Mouse (Mus musculus) lung, embryonic 14.5 days (tissue): ENCODE data around the gene Cep44. TPM values are rescaled to one million over a fixed set of nuclear protein-coding genes. Genes with fewer than 3 reads are reported as not detected.

Source experiments
- ATAC-seq: fragments of 200-750 bp; cut with Nextera tagmentation; 2 replicates; pipeline ENCODE4 v1.8.0; 2017; ENCODE audit warnings: mild to moderate bottlenecking, moderate TSS enrichment, moderate library complexity; ENCODE audit not compliant: insufficient read depth
- DNase-seq: peaks from one replicate; pipeline ENCODE4 v3.0.0-alpha.2; 2015
- H3K27ac ChIP-seq: fragments of 300-500 bp; sonication (generic); 2 replicates; pipeline ENCODE4 v1.5.1; 2014; ENCODE audit warnings: low read depth, mild to moderate bottlenecking, moderate library complexity
- H3K27me3 ChIP-seq: fragments of 300-500 bp; sonication (generic); 2 replicates; pipeline ENCODE4 v1.6.1; 2014; ENCODE audit warnings: low read length, control low read depth; ENCODE audit not compliant: insufficient read depth
- H3K36me3 ChIP-seq: fragments of 300-500 bp; sonication (generic); 2 replicates; pipeline ENCODE4 v1.6.1; 2014; ENCODE audit warnings: control low read depth; ENCODE audit not compliant: insufficient read depth
- H3K4me1 ChIP-seq: fragments of 300-500 bp; sonication (generic); 2 replicates; pipeline ENCODE4 v1.6.1; 2014; ENCODE audit warnings: antibody characterized with exemption, control low read depth; ENCODE audit not compliant: insufficient read depth
- H3K4me2 ChIP-seq: fragments of 300-500 bp; sonication (generic); 2 replicates; pipeline ENCODE4 v1.6.1; 2014; ENCODE audit warnings: mild to moderate bottlenecking
- H3K4me3 ChIP-seq: fragments of 300-500 bp; sonication (generic); 2 replicates; pipeline ENCODE4 v1.5.1; 2014; ENCODE audit warnings: low read depth, low read length
- H3K9ac ChIP-seq: fragments of 300-500 bp; sonication (generic); 2 replicates; pipeline ENCODE4 v1.6.1; 2014
- H3K9me3 ChIP-seq: fragments of 300-500 bp; sonication (generic); 2 replicates; pipeline ENCODE4 v1.6.1; 2016; ENCODE audit warnings: low read depth, low read length, control low read depth
- CTCF ChIP-seq: IDR thresholded peaks from 2 replicates; pipeline ENCODE4 v1.5.1; 2016; ENCODE audit warnings: antibody characterized with exemption, low read depth
- WGBS: fragments of 180-500 bp; shearing (Covaris S2); extraction: QIAGEN DNeasy Blood & Tissue Kit; methylation state at CpG from one replicate; pipeline ENCODE4 v1.1.7; 2014; 5-methylcytosine and 5-hydroxymethylcytosine counted together
- polyA plus RNA-seq: library from polyadenylated mRNA; unstranded; fragments of >200 nt; fragmentation: Nextera tagmentation; extraction: Ambion mirVana; gene quantifications from 2 replicates; pipeline ENCODE4 v1.2.1, GENCODE M21; 2014

Cep44 gene
- polyA plus RNA-seq, 1 experiment from 2014 or later = 32.4 TPM

GRCm38 (mm10) chr8:56564399-56565047, 13.7 kb upstream of the Cep44 start:
- no peaks in the 10 kb centered on the region for H3K4me1 ChIP-seq
- no peak for TF ChIP-seq CTCF
- H3K36me3 ChIP-seq = no peaks in the 10 kb centered on the region
- no peaks in the 10 kb centered on the region for H3K27me3 ChIP-seq
- 68% methylated on average over 4 of the region's 4 CpGs for WGBS
- ATAC-seq = no peak
- no peak overlapping the region for H3K27ac ChIP-seq
- no peaks in the 10 kb centered on the region for H3K9me3 ChIP-seq
- DNase-seq = no peak
- H3K4me3 ChIP-seq = no peak overlapping the region
- no peak overlapping the region for H3K9ac ChIP-seq
- no peak overlapping the region for H3K4me2 ChIP-seq

- H3K27me3 ChIP-seq = no peaks in the 10 kb centered on the region
- H3K36me3 ChIP-seq = no peaks in the 10 kb centered on the region
- DNase-seq (no peak), ATAC-seq (no peak)
- H3K4me1 ChIP-seq = no peaks in the 10 kb centered on the region
- no peaks in the 10 kb centered on the region for H3K9me3 ChIP-seq
- no peak for TF ChIP-seq CTCF
- WGBS = 53% methylated on average over 5 of the region's 5 CpGs
- peak overlapping the region; percentile 74 for H3K4me2 ChIP-seq
- H3K4me3 ChIP-seq = no peak overlapping the region
- H3K9ac ChIP-seq = no peak overlapping the region
- no peak overlapping the region for H3K27ac ChIP-seq
Measured at GRCm38 (mm10) chr8:56552551-56553103, 1.8 kb upstream of the Cep44 start.

- Histone ChIP-seq H3K9me3 (no peaks in the 10 kb centered on the region), H3K4me1 (no peaks in the 10 kb centered on the region), H3K27me3 (no peaks in the 10 kb centered on the region), H3K4me3 (peak overlapping the region; percentile 93), H3K27ac (no peak overlapping the region), H3K9ac (peak overlapping the region; percentile 83), H3K36me3 (no peaks in the 10 kb centered on the region), H3K4me2 (peak overlapping the region; percentile 74)
- no peak for TF ChIP-seq CTCF
- ATAC-seq (no peak), DNase-seq (peak; percentile 21)
- 28% methylated on average over 10 of the region's 10 CpGs for WGBS
Measured at GRCm38 (mm10) chr8:56552045-56552444, 1.2 kb upstream of the Cep44 start.

DNA sequence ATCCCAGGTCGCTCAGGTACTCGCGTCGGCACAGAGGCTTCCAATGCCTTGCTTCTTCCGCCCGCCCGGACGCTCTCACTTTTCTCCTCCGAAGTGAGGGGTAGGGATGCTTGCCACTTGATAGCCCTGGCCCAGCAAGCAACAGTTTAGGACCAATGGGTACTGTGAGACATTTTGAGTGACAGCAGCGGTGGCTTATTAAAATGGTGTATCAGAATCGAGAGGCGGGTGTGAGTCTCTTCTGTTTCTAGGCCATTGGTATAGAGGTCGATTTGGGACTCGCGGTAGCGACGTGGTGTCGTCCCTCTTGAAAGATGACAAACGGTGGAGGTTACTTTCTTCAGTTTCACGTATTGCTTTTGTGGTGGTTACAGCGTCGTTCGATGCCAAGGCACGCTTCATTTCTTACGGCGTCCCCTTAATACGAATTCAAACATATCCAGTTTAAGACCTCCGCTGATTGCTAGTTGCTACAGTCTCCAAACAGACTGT, 560 bp upstream of the Cep44 start:
- WGBS = under 1% methylated on average over 28 of the region's 28 CpGs

DNA sequence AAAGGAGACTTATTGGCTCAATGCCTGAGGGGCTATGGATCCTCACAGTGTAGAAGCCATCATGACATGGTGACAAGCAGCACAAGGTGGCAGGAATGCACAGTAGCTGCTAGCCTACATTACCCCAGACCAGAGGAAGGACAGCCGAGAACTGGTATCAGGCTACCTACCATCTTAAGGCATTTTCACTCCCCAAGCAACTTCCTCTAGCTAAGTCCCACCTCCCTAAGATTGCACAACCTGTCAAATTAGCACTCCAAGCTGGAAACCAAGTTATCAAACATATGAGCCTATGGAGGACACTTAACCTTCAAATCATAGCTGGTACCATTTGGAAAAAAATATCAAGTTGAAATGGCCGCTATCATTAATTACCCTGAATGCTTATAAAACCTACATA, 3.0 kb downstream of the Cep44 start:
- TF ChIP-seq CTCF = no peak
- no peak for ATAC-seq
- Histone ChIP-seq H3K4me2 (no peak overlapping the region), H3K27ac (no peak overlapping the region), H3K27me3 (no peaks in the 10 kb centered on the region), H3K4me3 (no peak overlapping the region), H3K36me3 (peaks cover 16% of the 10 kb centered on the region; the same call in 1 of the 2 replicates), H3K9ac (no peak overlapping the region), H3K9me3 (no peaks in the 10 kb centered on the region), H3K4me1 (no peaks in the 10 kb centered on the region)
- no peak for DNase-seq
- WGBS = 85% methylated on average over 2 of the region's 2 CpGs

More for the DNA sequence above, 560 bp upstream of the Cep44 start:
- TF ChIP-seq CTCF = no peak
- DNase-seq = peak; percentile 94
- Histone ChIP-seq H3K9me3 (no peaks in the 10 kb centered on the region), H3K27ac (peak overlapping the region; percentile 77), H3K9ac (peak overlapping the region; percentile 83), H3K4me2 (peak overlapping the region; percentile 74), H3K36me3 (peaks cover under 1% of the 10 kb centered on the region; the same call in 1 of the 2 replicates), H3K27me3 (no peaks in the 10 kb centered on the region), H3K4me1 (no peaks in the 10 kb centered on the region), H3K4me3 (peak overlapping the region; percentile 93)
- ATAC-seq = peak; percentile 99

- Histone ChIP-seq H3K9me3 (no peaks in the 10 kb centered on the region), H3K4me1 (no peaks in the 10 kb centered on the region), H3K9ac (no peak overlapping the region), H3K4me3 (no peak overlapping the region), H3K27me3 (no peaks in the 10 kb centered on the region), H3K27ac (no peak overlapping the region), H3K4me2 (no peak overlapping the region), H3K36me3 (peaks cover 45% of the 10 kb centered on the region)
- no peak for ATAC-seq
- WGBS = 88% methylated on average over 7 of the region's 7 CpGs
- DNase-seq = no peak
- no peak for TF ChIP-seq CTCF
Measured at GRCm38 (mm10) chr8:56540706-56541105, 10.1 kb downstream of the Cep44 start.

DNA sequence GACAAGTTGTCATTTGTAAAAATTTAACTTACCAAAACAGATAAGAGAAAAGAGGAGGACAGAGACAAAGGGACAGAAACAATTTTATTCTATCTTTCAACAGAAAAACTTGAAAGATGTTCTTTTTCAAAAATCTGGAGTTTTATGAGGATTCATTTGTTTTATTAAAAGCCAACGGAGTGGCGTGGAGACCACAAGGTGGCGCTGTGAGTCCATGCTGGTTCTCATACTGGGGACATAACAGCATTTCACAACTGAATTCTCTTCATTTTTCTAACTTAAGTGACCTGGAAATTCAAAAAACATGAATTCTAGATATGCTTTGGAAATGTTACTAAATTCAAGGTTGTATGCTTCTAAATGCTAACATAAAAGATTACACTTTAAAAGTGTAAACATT, 20.5 kb downstream of the Cep44 start:
- no peak overlapping the region for H3K4me2 ChIP-seq
- no peaks in the 10 kb centered on the region for H3K27me3 ChIP-seq
- no peak overlapping the region for H3K9ac ChIP-seq
- 6% methylated on average over 3 of the region's 3 CpGs for WGBS
- H3K9me3 ChIP-seq = no peaks in the 10 kb centered on the region
- peaks cover 12% of the 10 kb centered on the region; the same call in 1 of the 2 replicates for H3K36me3 ChIP-seq
- H3K4me1 ChIP-seq = no peaks in the 10 kb centered on the region
- no peak overlapping the region for H3K27ac ChIP-seq
- peak; percentile 81 for TF ChIP-seq CTCF
- ATAC-seq (no peak), DNase-seq (peak; percentile 90)
- H3K4me3 ChIP-seq = no peak overlapping the region
